Mouse (Mus musculus): ENCODE measurements around the gene Slc8a3.

DNA sequence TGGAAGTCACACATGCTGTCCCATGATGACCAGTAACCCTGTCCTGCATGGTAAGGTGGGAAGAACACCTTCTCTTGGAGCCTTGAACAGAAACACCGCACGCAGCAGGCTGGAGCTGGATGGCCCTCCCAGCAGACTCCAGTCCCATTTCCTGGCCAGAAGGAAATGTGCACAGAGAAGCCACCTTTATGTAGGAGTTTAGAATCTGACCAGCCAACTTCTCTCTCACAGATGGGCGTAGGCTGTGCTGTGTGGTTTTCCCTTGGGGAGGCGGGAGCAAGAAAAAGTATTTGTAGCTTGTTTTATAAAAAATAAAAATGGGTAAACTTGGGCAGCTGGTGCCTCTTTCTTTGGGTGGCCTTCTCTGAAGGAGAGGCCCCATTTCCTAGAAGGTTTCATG lies 146.9 kb downstream of the Slc8a3 start:
- TF ChIP-seq CTCF (IDR thresholded peaks at IDR 0.05; ENCODE audit: extremely low read depth, insufficient read depth, insufficient read length, insufficient replicate concordance) (no peak), POLR2A (IDR thresholded peaks at IDR 0.05; ENCODE audit: low read depth, low read length) (no peak)
